In the genomic region with DNA sequence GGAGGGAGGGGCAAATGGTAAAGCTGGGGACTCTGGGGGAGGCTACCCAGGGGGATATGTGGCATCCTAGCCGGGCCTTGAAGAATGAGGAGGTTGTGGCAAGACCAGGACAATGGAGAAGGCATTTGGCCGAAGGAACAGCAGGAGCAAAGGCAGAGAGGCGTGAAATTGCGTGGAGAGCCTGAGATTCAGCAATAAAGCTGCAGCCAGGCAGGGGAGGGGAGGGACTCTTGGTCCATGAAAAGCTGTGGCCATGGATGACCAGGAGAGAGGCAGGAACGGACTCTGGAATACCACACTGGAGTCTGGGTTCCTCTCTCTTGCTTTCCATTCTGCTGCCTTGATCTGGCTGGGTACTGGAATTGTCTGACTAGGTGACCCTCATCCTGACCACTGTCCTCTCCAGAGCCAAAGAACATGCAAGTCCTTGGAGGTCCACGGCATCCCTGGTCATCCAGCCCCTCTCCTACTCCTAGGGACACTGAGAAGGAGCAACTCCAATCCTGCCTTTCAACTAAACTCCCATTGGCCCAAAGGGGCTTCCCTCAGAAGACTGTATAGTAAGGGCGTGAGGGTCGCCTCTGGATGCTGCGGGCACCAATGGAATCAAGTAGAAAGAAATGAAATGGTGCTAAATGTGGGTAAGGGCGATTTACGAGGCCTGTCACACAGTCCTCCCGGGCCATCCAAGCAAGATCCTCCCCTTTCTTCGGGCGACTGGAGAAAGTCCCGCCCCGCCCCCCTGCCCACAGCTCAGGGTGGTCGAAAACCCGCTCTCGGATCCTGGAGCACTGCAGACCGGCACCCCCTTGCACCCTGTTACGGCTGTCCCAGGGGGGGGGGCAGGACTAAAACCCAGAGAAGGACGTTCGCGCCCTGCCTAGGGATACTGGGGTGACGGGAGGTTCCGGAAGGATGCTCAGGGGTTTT, we compare ENCODE assay signal across 10 mouse cellular contexts. TPM values are rescaled to one million over a fixed set of nuclear protein-coding genes. Genes with fewer than 3 reads are reported as not detected.
DNase-seq lines count a peak whose midpoint lies in the region; ATAC-seq lines count a peak whose summit lies in the region.
"Had no signal": no experiment of that assay in that cellular context is flagged by ENCODE, and none has a peak within 500 bp of the region (broad histone marks: within the 10 kb centered on the region; RNA-seq: fewer than 3 reads in every experiment).

No protein-coding gene starts in this region.

- intact Hi-C loops in heart, postnatal 14 days (cut with DNase I) = no loop called here
- intact Hi-C loops in left cerebral cortex, postnatal 36 days (cut with DNase I) = no loop called here

- peak overlapping the region; percentile 75 for H3K4me3 ChIP-seq in heart, embryonic 16.5 days (ENCODE audit: low read length)
- peak overlapping the region; percentile 57 for H3K4me3 ChIP-seq in forebrain, embryonic 13.5 days
- peak overlapping the region; percentile 66 for H3K4me3 ChIP-seq in neural tube, embryonic 14.5 days (ENCODE audit: low read depth, low read length)

- no peak overlapping the region for H3K9ac ChIP-seq in heart, embryonic 16.5 days (ENCODE audit: low read length)
- peak overlapping the region; percentile 73 for H3K9ac ChIP-seq in forebrain, embryonic 13.5 days
- peak overlapping the region; percentile 90 for H3K9ac ChIP-seq in neural tube, embryonic 14.5 days (replicated peaks; ENCODE audit: low read depth, low read length)

- H3K36me3 ChIP-seq in heart, embryonic 16.5 days (ENCODE audit: control insufficient read depth, insufficient read depth) = no peaks in the 10 kb centered on the region
- no peaks in the 10 kb centered on the region for H3K36me3 ChIP-seq in forebrain, embryonic 13.5 days (ENCODE audit: poor library complexity, severe bottlenecking)
- no peaks in the 10 kb centered on the region for H3K36me3 ChIP-seq in neural tube, embryonic 14.5 days (ENCODE audit: control insufficient read depth, insufficient read depth, low read length)
- H3K36me3 ChIP-seq: G1E had no signal

- peaks cover 23% of the 10 kb centered on the region for H3K27me3 ChIP-seq in heart, embryonic 16.5 days (ENCODE audit: control insufficient read depth, insufficient read depth, low read length)
- peaks cover 51% of the 10 kb centered on the region for H3K27me3 ChIP-seq in forebrain, embryonic 13.5 days
- no peaks in the 10 kb centered on the region for H3K27me3 ChIP-seq in neural tube, embryonic 14.5 days (ENCODE audit: control insufficient read depth, insufficient read depth, low read length)

- DNase-seq in heart, postnatal 14 days = no peak
- peak; percentile 58 for DNase-seq in kidney, postnatal 14 days
- no peak for DNase-seq in frontal cortex, postnatal 10 days (ENCODE audit: low spot score in 2 of 2)
- DNase-seq in left cerebral cortex, postnatal 36 days (ENCODE audit: low spot score in 2 of 2) = no peak
- no peak for DNase-seq in frontal cortex, adult 2 months (ENCODE audit: extremely low spot score in 1 of 2, low spot score in 1 of 2)

- H3K9me3 ChIP-seq in heart, embryonic 16.5 days (replicated peaks; ENCODE audit: control insufficient read depth, low read length) = no peaks in the 10 kb centered on the region; the same call in 1 of the 2 replicates
- no peaks in the 10 kb centered on the region for H3K9me3 ChIP-seq in forebrain, embryonic 13.5 days (replicated peaks)
- H3K9me3 ChIP-seq in neural tube, embryonic 14.5 days (ENCODE audit: control insufficient read depth, low read length) = no peaks in the 10 kb centered on the region

- no peak overlapping the region for H3K27ac ChIP-seq in heart, embryonic 16.5 days (ENCODE audit: low read length)
- H3K27ac ChIP-seq in forebrain, embryonic 13.5 days = no peak overlapping the region
- H3K27ac ChIP-seq in neural tube, embryonic 14.5 days (ENCODE audit: low read depth, low read length) = peak overlapping the region; percentile 87

- 0 out of 2 replicates have a peak, but pooled peaks cover 3% of the 10 kb centered on the region for H3K4me1 ChIP-seq in heart, embryonic 16.5 days (ENCODE audit: control insufficient read depth, insufficient read depth, low read length)
- peaks cover 31% of the 10 kb centered on the region for H3K4me1 ChIP-seq in forebrain, embryonic 13.5 days
- peaks cover 20% of the 10 kb centered on the region; the same call in 1 of the 2 replicates for H3K4me1 ChIP-seq in neural tube, embryonic 14.5 days (ENCODE audit: control insufficient read depth, insufficient read depth, low read length)

- ATAC-seq in heart, embryonic 16.5 days (replicated peaks; ENCODE audit: extremely low read depth, insufficient read depth, low FRiP score) = no peak
- peak; percentile 16; the same call in 1 of the 2 replicates for ATAC-seq in forebrain, embryonic 13.5 days
- peak; percentile 45; the same call in 1 of the 2 replicates for ATAC-seq in neural tube, embryonic 14.5 days (ENCODE audit: low read depth)

- WGBS in heart, embryonic 16.5 days = 19% methylated on average over 26 of the region's 26 CpGs
- WGBS in forebrain, embryonic 13.5 days = 4% methylated on average over 25 of the region's 26 CpGs
- 1% methylated on average over 26 of the region's 26 CpGs for WGBS in neural tube, embryonic 14.5 days

- H3K4me2 ChIP-seq in heart, embryonic 16.5 days (ENCODE audit: low read depth, low read length) = peak overlapping the region; percentile 89
- H3K4me2 ChIP-seq in forebrain, embryonic 13.5 days = peak overlapping the region; percentile 84
- H3K4me2 ChIP-seq in neural tube, embryonic 14.5 days (ENCODE audit: low read depth, low read length) = peak overlapping the region; percentile 75

RNA-seq across cellular contexts. Expression of gene Fignl2, which starts 2.0 kb away (rescaled TPM):
- polyA plus RNA-seq in heart, embryonic 16.5 days (2015; fragmentation: Nextera tagmentation; extraction: Ambion mirVana) = 0.10 and 0.12 TPM in 2 replicates
- 1 to 10 TPM; 2.3 to 2.8 TPM for total RNA-seq in heart, postnatal 14 days (2021)
- 0.20 TPM in 1 of 2 replicates, not detected in the other for polyA plus RNA-seq in forebrain, embryonic 13.5 days (2015; fragmentation: Nextera tagmentation; extraction: Ambion mirVana)
- polyA plus RNA-seq in neural tube, embryonic 14.5 days (2014; fragmentation: Nextera tagmentation; extraction: Ambion mirVana) = 0.12 and 0.33 TPM in 2 replicates
- 1 to 10 TPM; 1.5 TPM for total RNA-seq in left cerebral cortex, postnatal 36 days (2021)
- polyA plus RNA-seq in frontal cortex, adult 2 months (2012; rRNA removed) = 1.2 and 1.3 TPM in 2 replicates
- polyA plus RNA-seq: G1E had no signal

RNA-seq across cellular contexts. Expression of gene Gm47841, which starts 29.1 kb away (rescaled TPM):
- not detected in 2 replicates for polyA plus RNA-seq in heart, embryonic 16.5 days (2015; fragmentation: Nextera tagmentation; extraction: Ambion mirVana)
- total RNA-seq in heart, postnatal 14 days (2021) = not detected
- not detected in 2 replicates for polyA plus RNA-seq in forebrain, embryonic 13.5 days (2015; fragmentation: Nextera tagmentation; extraction: Ambion mirVana)
- polyA plus RNA-seq in neural tube, embryonic 14.5 days (2014; fragmentation: Nextera tagmentation; extraction: Ambion mirVana) = not detected in 2 replicates
- not detected for total RNA-seq in left cerebral cortex, postnatal 36 days (2021)
- polyA plus RNA-seq in frontal cortex, adult 2 months (2012; rRNA removed) = not detected in 2 replicates
- total RNA-seq: G1E; neutrophil, adult 5-6 weeks had no signal
- polyA plus RNA-seq: G1E had no signal

RNA-seq across cellular contexts. Expression of gene Ankrd33, which starts 39.2 kb away (rescaled TPM):
- not detected in 2 replicates for polyA plus RNA-seq in heart, embryonic 16.5 days (2015; fragmentation: Nextera tagmentation; extraction: Ambion mirVana)
- total RNA-seq in heart, postnatal 14 days (2021) = not detected
- not detected in 2 replicates for polyA plus RNA-seq in forebrain, embryonic 13.5 days (2015; fragmentation: Nextera tagmentation; extraction: Ambion mirVana)
- polyA plus RNA-seq in neural tube, embryonic 14.5 days (2014; fragmentation: Nextera tagmentation; extraction: Ambion mirVana) = 0.18 TPM in 1 of 2 replicates, not detected in the other
- total RNA-seq in left cerebral cortex, postnatal 36 days (2021) = under 1 TPM in 1 of 2 experiments, not detected in 1; 0.27 TPM
- polyA plus RNA-seq in frontal cortex, adult 2 months (2012; rRNA removed) = not detected in 2 replicates
- total RNA-seq: G1E; neutrophil, adult 5-6 weeks had no signal
- polyA plus RNA-seq: G1E had no signal

RNA-seq across cellular contexts. Expression of gene Acvrl1, which starts 52.0 kb away (rescaled TPM):
- polyA plus RNA-seq in heart, embryonic 16.5 days (2015; fragmentation: Nextera tagmentation; extraction: Ambion mirVana) = 14.7 and 20.5 TPM in 2 replicates
- total RNA-seq in heart, postnatal 14 days (2021) = 10 to 100 TPM; 28.5 to 31.5 TPM
- polyA plus RNA-seq in forebrain, embryonic 13.5 days (2015; fragmentation: Nextera tagmentation; extraction: Ambion mirVana) = 5.0 and 5.3 TPM in 2 replicates
- polyA plus RNA-seq in neural tube, embryonic 14.5 days (2014; fragmentation: Nextera tagmentation; extraction: Ambion mirVana) = 3.2 and 5.2 TPM in 2 replicates
- 10 to 100 TPM; 13.2 to 16.7 TPM for total RNA-seq in left cerebral cortex, postnatal 36 days (2021)
- polyA plus RNA-seq in frontal cortex, adult 2 months (2012; rRNA removed) = 20.7 and 22.4 TPM in 2 replicates
